Mouse (Mus musculus): ENCODE results near the gene 4933427I04Rik. TPM values are rescaled to one million over a fixed set of nuclear protein-coding genes. Genes with fewer than 3 reads are reported as not detected.
A peak's percentile ranks its signal among the peaks of the same experiment; 100 is the strongest.

Gene 4933427I04Rik
- not detected for total RNA-seq (2021)
- long read RNA-seq, result 0 reads

DNA sequence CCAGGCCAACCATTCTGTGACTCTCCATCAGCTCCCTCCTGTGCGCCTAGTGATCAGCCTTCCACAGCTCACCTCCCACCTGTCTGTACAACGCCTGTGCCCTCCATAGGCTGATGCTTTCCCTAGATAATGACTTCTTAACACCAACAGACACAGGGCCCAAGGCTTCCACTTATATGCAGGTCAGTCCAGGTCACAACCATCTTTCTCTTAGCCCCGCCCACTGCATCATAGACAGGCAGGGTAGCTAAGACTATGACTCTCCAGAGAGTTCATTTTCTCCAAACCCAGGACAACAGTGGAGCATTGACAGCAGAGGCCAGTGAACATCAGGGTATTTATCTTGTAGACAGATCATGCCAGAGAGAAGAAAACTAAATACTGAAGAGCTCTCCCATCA lies at the start of gene 4933427I04Rik:
Gene 4933427I04Rik (plus strand): TSS at position 301 of the 400 bp plus-strand sequence.
- no peak for DNase-seq (ENCODE audit: low spot score in 2 of 2)

- no peak for DNase-seq (ENCODE audit: low spot score in 2 of 2)
Measured at GRCm38 (mm10) chr4:123810475-123811295, 48.8 kb upstream of the 4933427I04Rik start.

DNA sequence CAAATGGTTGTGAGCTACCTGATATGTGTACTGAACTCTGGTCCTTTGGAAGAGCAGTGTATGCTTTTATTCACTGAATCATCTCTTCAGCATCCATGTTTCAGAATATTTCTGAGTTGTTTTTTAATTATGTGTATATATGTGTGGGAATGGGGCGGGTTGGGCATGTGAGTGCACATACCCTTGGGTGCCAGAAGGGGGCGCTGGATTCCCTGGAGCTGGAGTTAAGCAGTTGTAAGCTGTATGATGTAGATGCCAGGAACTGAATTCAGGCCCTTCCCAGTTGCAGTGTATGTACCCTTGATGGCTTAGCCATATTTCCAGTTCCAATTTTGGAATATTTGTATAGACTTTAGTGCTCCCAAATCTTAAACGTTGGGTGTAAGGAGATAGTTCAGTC lies 47.0 kb upstream of the 4933427I04Rik start:
- no peak for DNase-seq (ENCODE audit: low spot score in 2 of 2)

GRCm38 (mm10) chr4:123814030-123814501 lies 45.4 kb upstream of the 4933427I04Rik start:
- DNase-seq (ENCODE audit: low spot score in 2 of 2), result no peak

DNA sequence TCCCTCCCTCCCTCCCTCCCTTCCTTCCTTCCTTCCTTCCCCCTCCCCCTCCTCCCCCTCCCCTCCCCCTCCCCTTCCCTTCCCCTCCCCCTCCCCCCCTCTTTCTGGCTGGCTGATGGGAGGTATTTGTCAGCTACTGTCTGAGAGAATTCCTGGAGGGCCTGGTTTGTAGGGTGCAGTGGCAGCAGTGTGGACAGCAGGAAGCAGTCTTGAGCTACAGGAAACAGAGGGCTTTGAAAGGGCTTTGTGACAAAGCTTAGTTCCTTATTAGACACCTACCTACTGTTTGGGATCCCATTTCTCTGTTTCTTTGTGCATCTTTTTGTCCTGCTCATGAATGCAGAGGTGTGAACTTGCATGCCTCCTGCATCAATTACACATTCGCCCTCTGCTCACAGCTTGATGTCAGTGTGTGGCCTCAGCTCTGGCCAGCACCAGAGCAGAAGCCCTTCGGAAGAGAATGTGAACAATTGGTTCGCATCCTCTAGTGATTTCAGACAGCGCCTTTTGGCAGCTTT lies 40.3 kb upstream of the 4933427I04Rik start:
- DNase-seq (ENCODE audit: low spot score in 2 of 2), result peak in 1 of 2 experiments; percentile 36

GRCm38 (mm10) chr4:123842126-123842525 lies 17.4 kb upstream of the 4933427I04Rik start:
- DNase-seq (ENCODE audit: low spot score in 2 of 2), result no peak

DNA sequence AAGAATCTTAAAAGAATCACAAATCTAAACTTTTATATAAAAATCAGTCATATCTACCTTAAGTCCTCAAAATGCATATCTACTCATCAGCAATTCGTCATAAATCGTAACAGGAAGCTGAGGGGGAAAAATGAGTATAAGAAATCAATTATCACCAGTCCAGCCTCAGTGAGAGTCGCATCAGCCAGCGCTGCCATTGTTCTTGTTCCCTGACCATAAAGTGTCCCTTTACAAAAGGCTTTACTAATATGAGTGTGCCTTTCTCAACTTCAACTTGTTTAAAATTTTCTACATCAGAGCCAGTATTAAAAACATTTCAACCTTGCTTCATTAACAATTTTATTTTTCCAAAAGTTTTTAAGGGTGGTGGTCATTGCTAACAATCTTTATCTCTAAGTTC lies 2.6 kb upstream of the 4933427I04Rik start:
- no peak for DNase-seq (ENCODE audit: low spot score in 2 of 2)

GRCm38 (mm10) chr4:123858090-123858489 lies 1.4 kb upstream of the 4933427I04Rik start:
- no peak for DNase-seq (ENCODE audit: low spot score in 2 of 2)

GRCm38 (mm10) chr4:123859803-123860202 lies 324 bp downstream of the 4933427I04Rik start:
- DNase-seq (ENCODE audit: low spot score in 2 of 2), result no peak

DNA sequence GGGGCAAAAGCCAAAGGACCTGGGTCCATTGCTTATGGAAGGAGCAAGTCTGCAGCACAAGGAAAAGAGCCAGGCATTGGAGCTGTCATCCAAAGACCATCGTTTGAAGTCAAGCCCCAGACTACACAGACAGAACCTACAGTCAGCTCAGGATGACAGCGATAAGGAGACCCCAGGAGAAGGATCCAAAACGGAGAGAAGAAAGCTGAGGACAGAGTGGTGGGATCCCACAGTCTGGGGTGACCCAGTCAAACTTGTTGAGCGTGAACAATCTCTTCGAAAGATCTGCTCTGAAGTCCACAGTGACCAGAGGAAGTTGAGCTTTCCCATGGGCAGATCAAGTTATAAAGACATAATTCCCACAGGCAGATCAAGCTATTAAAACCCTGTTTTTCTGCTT lies 1.1 kb downstream of the 4933427I04Rik start:
- DNase-seq (ENCODE audit: low spot score in 2 of 2), result no peak

- DNase-seq (ENCODE audit: low spot score in 2 of 2), result no peak
Measured at GRCm38 (mm10) chr4:123893726-123894125, 34.2 kb downstream of the 4933427I04Rik start.

DNA sequence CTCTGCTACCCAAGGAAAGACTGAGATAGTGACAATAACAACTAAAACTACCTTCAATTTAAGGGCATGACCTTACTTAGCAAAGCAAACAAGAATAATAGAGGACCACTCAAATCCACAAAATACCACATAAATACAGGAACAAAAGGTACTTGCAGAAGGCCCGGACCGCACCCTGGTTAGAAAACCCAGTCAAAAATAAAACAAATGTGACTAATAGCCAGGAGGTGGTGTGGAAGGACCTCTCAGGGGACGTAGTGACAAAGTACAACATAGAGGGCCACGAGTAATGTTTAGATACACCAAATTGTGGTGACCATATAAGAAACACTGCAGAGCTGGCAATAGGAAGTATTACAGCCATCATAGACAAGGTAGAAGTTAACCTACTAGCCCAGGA lies 34.8 kb downstream of the 4933427I04Rik start:
- DNase-seq (ENCODE audit: low spot score in 2 of 2), result no peak

GRCm38 (mm10) chr4:123898696-123899095 lies 39.2 kb downstream of the 4933427I04Rik start:
- DNase-seq (ENCODE audit: low spot score in 2 of 2), result peak in 1 of 2 experiments; percentile 34

- DNase-seq (ENCODE audit: low spot score in 2 of 2), result no peak
Measured at GRCm38 (mm10) chr4:123903432-123903831, 44.0 kb downstream of the 4933427I04Rik start.

DNA sequence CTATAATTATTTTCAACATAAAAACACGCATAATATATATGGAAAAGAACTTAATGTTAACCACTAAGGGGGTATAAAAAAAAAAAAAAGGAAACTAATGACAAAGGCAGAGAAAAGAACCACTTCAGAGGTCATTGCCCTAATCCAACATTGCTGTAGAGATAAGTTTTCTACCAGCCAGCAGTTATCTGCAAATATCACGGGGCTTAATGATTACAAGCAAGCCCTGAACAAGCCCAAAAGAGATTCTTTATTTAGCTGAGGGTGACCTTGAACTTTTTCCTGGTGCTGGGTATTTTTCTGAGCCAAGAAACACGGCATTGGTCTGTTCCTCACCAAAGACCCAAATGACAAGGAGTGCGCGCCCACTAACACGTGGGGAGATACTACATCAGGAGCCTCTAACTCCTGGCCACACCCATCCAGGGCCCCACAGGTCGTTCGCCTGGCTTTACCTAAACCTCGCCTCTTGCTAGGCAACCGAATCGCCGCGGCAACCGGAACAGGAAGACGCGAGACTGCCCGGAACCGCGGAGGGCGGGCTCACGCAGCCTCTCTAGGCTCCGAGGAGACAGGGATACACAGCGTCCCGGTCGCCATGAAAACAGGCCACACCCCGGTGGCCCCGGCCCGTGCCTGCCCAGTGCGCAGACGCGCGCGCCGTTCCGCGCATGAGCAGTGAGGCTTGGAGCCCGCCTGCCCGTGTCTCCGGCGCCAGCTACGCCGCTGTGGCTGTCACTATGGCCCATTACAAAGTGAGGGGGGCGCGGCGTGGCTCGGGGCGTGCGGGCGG lies 45.0 kb downstream of the 4933427I04Rik start, which contains the start of gene Mycbp:
Gene Mycbp (plus strand): TSS at position 500 of the 793 bp plus-strand sequence.
- peak; percentile 98 to 99 for DNase-seq (ENCODE audit: low spot score in 2 of 2)

- DNase-seq (ENCODE audit: low spot score in 2 of 2), result no peak
Measured at GRCm38 (mm10) chr4:123905126-123905668, 45.7 kb downstream of the 4933427I04Rik start.

GRCm38 (mm10) chr4:123911503-123911902 lies 52.0 kb downstream of the 4933427I04Rik start:
- DNase-seq (ENCODE audit: low spot score in 2 of 2), result no peak

- DNase-seq (ENCODE audit: low spot score in 2 of 2), result no peak
Measured at GRCm38 (mm10) chr4:123912431-123912830, 53.0 kb downstream of the 4933427I04Rik start.

All from layer of hippocampus, adult 18-20 months (tissue).